Mouse (Mus musculus) liver, embryonic 14.5 days (tissue): ENCODE data around the gene Galnt2.

Source experiments
- CTCF ChIP-seq: IDR thresholded peaks from 2 replicates; pipeline ENCODE4 v1.5.1; 2016; ENCODE audit warnings: antibody characterized with exemption, low read depth, control low read depth
- EP300 ChIP-seq: IDR thresholded peaks from 2 replicates; pipeline ENCODE4 v1.6.1; 2016; ENCODE audit warnings: antibody characterized with exemption, low read depth

- TF ChIP-seq CTCF (no peak), EP300 (no peak)
These were observed 64.2 kb downstream of the Galnt2 start for GRCm38 (mm10) chr8:124295357-124295756.
